Mouse (Mus musculus): ENCODE measurements around the gene Bcl2l13.
"Not testable (repeated sequence)": the region's sequence is repeated elsewhere in the genome, so short reads cannot be mapped to it uniquely, and the experiment has no call there.

The Bcl2l13 gene

DNA sequence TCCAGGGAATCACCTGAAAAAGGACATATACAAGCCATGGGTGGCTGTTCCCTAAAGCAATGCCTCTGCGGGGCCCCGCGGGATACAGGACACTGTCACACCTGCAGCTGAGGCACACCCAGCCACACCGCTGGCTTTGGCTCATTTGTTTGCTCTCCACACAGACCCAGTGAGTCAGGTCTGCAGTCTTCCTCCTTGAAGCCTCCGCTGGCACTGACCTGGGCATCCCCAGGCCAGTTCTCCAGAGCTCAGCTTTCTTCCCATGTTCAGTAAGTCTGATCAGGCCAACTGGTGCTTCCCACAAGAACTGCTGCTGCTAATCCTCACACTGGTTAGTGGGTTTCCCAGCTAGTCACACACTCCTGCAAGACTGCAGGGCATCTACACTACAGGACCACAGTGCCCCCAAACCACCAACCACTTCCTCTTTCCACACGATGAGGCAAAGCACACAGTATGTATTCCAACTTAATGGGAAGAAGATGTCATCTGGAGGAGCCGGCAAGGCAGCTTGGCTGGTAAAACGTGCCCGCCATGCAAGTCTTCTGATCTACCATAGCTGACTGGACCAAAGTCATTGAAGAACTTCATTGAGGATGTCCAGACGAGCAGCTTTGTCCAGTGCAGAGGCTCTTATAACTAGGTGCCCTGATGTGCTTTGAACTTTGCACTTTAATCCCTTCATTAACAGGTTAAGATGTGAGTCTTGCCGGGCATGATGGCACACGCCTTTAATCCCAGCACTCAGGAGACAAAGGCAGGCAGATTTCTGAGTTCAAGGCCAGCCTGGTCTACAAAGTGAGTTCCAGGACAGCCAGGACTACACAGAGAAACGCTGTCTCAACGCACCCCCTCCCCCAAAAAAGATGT, 66.0 kb downstream of the Bcl2l13 start:
- no peak for DNase-seq (ENCODE audit: low spot score)

DNA sequence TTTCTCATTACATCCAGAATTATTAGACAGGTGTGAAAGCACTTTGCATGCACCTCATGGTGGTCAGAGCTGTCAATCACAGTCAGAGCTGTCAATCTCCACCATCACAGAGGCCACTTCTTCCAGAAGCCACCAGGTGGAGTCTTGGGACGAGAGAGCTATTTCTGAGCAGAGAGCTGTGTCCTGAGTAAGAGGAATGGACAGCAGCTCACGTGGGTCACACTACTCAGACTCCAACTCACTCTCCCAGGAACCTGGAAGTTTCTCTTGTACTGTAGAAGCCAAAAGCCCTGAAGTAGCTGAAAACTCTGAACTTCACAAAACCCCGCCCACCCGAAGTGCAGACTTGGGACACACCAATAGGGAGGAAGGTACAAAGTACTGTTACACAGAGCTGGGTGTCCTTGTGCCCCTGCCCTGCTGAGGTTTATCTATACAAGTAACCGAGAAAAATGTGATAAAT, 67.5 kb downstream of the Bcl2l13 start:
- DNase-seq (ENCODE audit: low spot score), result peak; percentile 69

DNA sequence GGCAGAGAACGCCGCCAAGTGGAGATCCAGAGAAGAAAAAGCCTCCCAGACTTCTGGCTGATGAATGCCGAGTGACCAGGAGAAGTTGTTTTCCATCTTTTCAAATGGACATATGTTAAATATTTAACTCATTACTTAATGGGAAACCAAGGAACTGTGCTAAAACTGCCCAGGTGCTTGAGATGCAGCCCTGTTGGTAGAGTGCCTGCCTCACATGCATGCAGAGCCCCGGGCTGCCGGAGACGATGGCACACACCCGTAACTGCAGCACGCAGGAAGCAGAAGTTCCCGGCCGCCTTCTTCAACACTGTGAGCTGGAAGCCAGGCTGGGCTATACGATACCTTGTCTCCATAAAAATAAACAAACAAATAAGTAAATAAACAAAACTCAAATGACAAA, 67.9 kb downstream of the Bcl2l13 start:
- DNase-seq (ENCODE audit: low spot score), result no peak

DNA sequence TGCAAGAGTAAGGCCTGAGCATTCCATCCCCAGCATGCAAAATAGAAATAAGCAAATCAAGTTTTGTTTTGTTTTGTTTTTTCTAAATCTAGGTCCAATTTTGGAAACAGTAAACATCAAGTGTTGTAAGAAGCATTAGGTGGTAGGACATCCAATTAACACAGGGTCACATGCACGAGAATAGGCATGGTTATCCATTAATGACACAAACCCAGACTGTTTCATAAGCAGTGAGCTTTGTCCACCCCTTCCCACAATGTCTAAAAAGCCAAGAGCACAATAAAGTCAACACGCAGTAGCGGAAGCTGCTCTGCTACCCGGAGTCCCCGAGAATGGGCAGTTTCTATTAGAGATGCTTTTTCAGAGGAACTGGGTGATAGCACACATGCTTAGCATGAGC, 69.1 kb downstream of the Bcl2l13 start:
- DNase-seq (ENCODE audit: low spot score), result no peak

DNA sequence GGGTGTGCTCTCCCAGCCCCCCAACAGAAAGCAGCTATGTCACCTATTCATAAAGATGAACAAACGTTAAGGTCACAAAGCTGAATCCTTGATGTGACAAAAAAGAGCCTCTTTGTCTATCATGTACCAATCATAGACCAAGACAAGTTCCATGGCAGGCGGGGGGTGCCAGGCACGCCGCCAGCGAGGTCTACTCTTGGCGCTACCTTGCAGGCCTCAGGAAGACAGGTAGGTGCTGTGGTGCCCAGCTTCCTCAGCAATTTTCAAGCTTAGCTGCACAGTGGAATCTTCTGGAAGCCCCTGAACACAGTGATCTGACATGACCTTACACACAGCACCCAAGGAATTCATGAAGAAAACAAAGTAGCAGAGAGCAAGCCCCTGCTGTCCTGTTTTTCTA, 70.5 kb downstream of the Bcl2l13 start:
- no peak for DNase-seq (ENCODE audit: low spot score)

DNA sequence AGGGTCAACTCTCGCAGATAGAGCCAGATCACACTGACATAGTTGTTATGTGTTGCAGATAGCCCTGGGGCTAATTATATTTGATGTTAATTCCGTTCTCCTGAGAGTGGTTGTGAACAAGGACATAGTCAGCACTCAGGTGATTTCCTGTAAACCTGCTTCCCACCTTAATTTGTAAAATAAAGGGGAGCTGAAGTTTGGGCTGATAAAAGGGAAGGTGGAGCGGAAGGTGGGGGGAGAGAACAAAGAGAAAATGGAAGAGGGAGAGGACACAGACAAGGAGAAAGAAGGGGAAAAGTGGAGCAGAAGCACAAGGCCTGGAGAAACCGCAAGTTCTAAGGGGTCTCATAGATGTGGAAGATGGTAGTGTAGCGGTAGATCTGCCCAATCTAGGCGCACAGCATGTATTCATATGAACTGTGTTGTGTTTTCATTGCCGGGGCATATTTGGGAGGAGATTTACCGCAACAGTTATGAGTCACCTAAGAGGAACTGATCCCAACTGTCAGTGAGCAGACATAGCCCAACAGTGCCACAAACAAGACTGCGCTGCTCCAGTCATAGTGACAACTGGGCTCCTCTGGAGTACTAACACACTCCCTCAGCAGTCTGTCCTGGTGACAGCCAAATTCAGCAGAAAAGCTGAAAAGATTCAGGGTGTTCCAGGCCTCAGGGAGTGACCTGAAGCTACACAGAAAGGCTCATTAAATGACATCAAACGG, 72.0 kb downstream of the Bcl2l13 start:
- not testable (repeated sequence) for DNase-seq (ENCODE audit: low spot score)

DNA sequence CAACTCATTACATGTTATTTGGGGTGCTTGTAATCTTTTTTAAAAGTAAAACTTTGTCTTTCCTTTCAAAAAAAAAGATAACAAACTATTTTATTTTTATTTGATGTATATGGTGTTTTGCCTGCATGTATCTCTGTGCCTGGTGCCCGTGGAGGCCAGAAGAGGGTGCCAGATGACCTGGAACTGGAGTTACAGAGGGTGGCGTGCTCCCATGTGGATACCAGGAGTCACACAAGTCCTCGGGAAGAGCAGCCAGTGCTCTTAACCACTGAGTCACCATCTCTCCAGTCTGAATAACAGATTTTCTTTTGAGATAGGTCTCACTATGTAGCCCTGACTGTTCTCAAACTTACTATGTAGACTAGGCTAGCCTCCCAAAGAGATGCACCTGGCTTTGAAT, 73.5 kb downstream of the Bcl2l13 start:
- DNase-seq (ENCODE audit: low spot score), result no peak

DNA sequence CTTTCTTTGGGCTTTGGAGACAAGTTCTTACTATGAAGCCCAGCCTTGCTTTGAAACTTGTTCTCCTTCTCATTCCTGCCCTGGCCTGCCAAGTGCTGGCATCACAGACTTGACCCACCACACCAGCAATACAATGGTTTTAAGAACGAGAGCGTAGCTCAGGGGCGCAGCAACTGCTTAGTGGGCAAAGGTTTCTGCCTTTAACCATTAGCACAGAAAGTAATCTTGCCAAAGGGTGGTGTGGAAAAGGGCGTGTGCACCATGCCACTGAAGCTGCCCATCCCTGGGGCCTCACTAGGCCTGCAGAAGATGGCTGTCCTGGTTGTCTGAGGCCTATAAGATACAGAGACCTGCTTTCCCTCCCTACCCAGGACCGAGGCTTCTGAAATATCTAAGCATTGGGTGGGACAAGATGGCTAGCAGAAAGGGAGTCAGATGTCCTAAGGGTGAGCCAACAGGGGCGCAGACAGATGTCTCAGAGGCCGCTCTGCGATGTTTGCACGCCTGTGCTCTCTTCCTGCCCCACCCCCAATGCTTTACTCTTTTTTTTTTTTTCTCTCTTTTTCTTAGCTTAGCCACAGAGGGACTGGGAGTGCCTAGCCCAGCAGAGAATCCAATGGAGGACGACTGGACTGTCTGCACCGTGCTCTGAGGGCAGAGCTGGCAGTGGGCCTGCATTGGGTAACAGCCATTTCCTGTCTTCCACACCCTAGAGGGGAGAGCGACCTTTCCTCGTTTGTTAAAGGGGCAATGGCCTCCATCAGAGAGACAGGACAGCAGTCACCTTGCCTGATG, 75.4 kb downstream of the Bcl2l13 start:
- peak; percentile 48 for DNase-seq (ENCODE audit: low spot score)

DNA sequence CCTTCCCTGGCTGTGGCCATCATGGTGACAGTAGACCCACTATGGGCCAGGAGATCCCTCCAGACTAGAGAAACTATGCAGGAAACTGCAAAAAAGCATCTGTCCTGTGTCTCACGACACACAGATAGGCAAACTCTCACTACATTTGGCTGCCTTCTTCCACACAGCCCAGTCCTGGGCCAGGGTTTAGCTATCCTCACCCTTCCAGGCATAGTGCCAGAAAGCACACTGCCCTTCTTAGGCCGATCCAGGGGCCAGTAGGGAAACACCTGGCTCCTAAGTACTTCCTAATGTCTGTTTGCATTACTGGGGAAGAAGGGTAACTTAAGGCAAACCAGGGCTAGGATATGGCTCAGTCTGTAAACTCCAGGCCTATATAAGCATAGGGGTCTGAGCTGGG, 76.9 kb downstream of the Bcl2l13 start:
- DNase-seq (ENCODE audit: low spot score), result peak; percentile 67

DNA sequence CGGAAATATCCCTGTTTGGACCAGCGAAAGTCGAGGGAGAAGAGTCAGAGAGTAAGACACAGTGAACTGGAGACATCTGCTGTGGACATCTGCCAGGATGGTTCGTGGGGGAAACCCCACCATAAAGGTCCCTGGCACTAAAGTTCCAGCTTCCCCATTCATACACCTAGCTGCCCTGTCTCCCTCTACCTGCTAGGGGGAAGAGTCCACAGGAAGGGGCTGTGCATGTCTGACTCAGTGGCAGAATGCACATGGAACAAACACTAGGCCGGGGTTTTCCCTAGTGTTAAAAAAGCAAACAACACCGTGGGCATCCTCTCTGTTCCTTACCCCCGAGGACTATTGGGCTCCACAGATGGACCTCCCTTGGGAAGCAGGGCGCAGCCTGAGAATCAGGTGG, 77.8 kb downstream of the Bcl2l13 start:
- no peak for DNase-seq (ENCODE audit: low spot score)

DNA sequence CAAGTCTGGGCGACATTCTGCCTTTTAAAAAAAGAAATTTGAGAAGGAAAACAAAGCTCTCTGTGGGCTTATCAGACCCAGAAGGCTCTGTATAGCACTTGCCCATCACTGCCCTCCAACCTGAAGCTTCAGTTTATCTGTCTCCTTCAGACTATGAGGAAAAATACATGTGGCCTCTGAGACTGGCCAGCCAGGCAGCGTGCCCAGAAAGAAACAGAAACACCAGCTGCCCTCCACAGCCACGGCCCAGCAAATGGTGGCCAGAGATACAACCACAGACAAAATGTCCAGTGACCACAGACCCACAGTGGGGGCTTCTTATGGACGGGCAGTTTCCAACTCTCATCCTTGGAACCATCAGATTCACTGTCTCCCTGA, 78.5 kb downstream of the Bcl2l13 start:
- peak; percentile 64 for DNase-seq (ENCODE audit: low spot score)

DNA sequence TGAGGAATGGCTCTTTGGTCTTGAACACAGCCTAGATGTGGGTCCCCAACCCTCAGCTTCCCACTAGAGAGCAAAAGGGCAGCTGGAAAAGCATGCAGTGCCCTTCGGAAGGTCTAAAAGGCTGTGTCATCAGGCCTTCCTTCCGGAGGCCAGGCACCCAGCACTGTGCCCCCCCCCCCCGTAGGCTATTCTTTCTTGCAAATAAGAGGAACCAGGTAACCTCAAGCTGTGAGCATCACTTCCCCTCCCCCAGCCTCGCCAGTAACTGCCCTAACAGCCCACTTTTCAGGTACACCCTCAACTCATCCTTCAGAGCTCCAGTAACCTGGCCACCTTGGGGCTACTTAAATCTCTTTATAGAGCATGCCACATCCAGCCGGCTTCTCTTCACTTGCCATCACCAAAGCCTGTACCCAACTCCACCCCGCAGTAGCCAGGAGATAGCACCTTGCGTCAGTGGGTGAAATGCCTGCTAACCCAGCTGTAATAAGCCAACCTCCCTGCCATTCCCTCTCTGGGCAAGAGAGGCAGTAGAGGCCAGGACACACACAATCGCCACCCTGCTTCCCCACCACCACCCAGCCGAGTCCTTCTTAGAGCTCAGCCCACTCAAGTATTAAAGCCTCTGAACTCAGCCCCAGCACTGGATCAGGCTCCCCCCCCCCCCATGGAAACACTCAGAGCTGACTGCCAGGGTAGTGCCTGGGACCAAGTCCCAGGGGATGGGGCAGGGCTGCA, 79.1 kb downstream of the Bcl2l13 start:
- DNase-seq (ENCODE audit: low spot score), result peak; percentile 79

DNA sequence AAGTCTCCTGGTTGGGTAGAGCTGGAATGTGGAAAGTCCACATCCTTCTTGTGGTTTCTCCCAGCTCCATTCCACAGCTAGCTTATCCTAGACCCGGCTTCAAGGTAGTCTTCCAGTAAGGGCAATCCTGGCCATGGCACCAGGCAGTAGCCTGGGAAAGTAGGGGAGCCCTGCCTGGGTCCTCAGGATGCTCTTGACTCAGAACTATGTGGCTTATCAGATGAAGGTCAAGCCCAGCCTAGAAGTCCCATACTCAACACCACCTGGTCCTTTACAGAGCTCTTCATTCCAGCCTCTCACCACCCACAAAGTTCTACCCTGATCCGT, 79.6 kb downstream of the Bcl2l13 start:
- no peak for DNase-seq (ENCODE audit: low spot score)

DNA sequence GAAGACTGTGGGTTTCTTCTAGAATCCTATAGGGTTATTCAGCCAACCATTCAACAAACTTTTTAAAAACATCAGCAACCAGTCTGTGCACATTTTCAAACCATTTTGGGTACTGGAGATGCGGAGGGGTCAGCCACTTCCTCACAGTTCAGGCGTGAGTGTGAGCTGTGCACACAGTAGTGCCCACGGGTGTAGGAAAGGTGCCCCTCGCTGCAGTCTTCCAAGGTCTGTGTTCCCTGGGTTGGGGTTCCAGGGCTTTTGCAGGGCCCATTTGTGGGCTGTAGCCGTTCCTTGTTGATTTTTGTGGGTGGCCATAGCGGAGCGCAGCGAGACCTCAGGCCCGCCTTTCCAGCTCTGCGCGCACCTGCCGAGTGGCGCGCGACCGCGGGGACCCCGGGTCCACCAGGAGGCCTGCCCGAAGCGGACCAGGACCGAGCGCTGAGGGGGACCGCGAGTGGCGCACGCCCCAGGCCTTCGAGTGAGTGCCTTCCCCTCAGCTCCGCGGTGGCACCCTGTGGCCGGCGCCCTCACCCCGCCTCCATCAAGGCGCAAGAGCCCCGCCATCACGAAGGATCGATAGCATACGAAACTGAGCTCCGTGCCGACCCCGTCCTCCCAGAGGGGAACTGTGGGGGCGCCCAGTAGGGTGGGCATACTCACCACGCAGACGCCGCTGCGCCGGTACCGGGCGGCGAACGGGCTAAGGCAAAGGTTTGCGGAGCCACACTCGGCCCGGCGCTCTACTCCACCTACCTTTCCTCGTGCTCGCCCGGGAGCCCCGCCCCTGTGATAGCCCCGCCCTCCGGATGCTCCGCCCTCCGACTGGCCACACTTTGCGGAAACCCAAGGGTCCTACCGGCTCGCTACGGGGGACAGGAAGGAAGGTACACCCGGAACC, 80.3 kb downstream of the Bcl2l13 start, which contains the start of gene Bid:
Bid (minus strand) TSS at position 780 of the 898 bp plus-strand sequence.
- peak; percentile 91 for DNase-seq (ENCODE audit: low spot score)

DNA sequence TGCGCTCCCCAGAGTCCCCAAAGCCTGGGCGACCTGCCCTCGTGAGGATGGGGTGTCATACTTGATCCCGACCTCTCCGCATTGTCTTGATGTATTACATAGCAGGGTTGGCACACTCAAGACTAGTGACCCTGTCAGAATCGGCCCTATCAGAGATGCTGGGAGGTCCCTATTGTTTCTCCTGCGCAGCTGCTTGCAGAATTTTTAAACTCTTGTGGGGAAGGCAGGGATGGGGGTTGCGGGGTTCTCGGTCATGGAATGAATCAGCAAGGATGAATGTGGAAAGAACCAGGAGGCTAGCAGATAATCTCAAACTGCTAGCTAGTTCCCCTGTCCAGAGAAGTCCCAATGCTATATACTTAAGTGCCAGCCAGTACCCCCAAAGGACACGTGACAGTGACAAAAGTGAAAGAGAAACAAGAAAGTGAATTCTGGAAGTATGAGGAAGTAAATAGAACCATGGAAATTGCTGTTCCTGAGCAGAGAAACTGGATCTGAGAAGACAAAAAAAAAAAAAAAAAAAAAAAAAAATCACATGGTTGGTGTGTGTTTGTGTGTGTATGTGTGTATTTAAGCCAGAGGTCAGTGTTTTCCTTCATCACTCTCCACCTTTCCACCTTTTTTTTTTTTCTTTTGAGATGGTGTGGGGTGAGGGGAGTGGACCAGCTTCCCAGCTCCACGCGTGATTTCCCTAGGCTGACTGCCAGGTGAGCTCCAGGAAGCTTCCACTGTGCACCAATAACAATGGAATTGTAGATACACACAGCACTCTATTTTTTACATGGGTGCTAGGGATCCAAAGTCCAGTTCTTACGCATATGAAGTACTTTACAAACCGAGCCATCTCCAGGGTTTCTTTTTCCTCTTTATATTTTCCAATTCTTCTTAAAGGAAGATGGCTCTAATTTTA, 81.2 kb downstream of the Bcl2l13 start:
- peak; percentile 51 for DNase-seq (ENCODE audit: low spot score)

DNA sequence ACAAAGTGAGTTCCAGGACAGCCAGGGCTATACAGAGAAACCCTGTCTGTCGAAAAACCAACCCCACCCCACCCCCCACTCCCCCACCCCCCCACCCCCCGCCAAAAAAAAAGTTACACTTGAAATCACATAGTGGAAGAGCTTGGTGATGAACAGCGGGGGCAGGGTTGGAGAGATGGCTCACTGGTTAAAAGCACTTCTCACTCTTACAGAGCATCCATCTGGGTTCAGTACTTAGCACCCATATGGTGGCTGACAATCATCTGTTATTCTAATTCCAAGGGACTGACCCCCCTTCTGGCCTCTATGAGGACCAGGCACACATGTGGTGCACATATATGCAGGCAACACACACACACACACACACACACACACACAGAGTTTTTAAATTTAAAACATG, 82.0 kb downstream of the Bcl2l13 start:
- DNase-seq (ENCODE audit: low spot score), result no peak

DNA sequence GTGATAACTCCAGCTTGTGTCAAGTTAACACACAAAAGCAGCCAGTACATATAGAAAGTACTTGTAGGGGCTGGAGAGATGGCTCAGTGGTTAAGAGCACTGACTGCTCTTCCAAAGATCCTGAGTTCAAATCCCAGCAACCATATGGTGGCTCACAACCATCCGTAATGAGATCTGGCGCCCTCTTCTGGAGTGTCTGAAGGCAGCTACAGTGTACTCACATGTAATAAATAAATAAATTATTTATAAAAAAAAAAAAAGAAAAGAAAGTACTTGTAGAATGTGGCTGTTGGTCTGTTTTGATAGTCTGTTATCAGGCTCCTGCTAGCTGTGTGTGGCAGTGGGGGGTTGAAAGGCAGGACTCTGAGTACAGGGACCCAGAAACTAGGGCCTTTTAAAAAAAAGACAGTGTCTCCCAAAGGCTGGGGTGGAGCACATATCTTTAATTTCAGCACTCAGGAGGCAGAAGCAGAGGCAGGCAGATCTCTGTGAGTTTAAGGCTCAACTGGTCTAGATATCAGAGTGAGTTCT, 88.8 kb downstream of the Bcl2l13 start:
- DNase-seq (ENCODE audit: low spot score), result not testable (repeated sequence)

DNA sequence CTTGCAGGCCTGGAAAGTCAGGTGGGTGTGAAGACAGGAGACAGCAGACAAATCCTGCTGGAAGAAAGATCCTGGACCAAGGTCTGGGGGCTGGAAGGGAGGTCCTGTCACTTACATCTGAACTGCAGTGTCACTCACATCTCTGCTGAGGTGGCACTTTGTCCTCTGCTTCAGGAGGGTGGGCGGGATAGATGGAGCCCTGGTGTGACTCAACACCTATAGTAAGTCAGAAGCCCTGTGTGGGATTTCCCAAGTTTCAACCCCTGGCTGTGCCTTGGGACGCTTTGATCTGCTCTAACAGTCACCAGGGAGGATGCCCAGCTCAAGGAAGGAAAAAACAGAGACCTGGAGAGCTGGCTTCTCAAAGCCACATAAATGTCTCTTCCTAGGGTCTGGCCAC, 90.9 kb downstream of the Bcl2l13 start:
- no peak for DNase-seq (ENCODE audit: low spot score)

DNA sequence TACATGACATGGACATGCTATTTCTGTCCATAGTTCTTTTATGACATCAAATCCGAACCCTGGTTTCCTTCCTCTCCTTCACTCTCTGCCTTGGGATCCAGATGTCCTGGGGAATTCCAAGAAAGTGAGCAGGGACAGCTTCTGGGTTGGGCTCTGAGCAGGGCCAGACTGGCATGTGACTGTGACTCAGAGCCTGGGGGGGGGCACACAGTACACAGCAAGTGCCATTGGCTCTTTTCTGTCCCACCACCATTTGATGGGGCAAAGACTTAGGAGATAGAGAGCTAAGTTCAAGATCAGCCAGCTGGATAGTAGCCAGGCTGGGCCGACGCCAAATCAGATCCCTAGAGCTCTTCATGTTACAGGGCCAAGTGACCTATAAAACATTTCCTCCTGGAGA, 91.8 kb downstream of the Bcl2l13 start:
- peak; percentile 86 for DNase-seq (ENCODE audit: low spot score)

Data from adipocyte (in vitro differentiated cells).